Mouse (Mus musculus) left cerebral cortex, adult 2 months (tissue): ENCODE data around the gene Samd14. TPM values are rescaled to one million over a fixed set of nuclear protein-coding genes. Genes with fewer than 3 reads are reported as not detected.

Source experiments
- DNase-seq, 2 experiments: peaks; one replicate each; pipeline ENCODE4 v3.0.0; 2021 to 2022; ENCODE audit warnings: low spot score in 2 of 2, mixed read lengths in 1 of 2; ENCODE audit errors: extremely low spot score in 1 of 2
- H3K27ac ChIP-seq: fragments of 200-600 bp; 2 replicates; pipeline ENCODE4 v1.8.1; 2022
- H3K4me3 ChIP-seq: fragments of 200-600 bp; 2 replicates; pipeline ENCODE4 v1.8.1; 2022
- CTCF ChIP-seq: fragments of 200-600 bp; IDR thresholded peaks from 2 replicates; pipeline ENCODE4 v1.8.1; 2022; ENCODE audit warnings: antibody characterized with exemption, mild to moderate bottlenecking, moderate library complexity
- intact Hi-C: fragments of 180-260 bp; cut with DNase I; formaldehyde crosslinking; loops from one replicate; pipeline ENCODE4 v1.15.1; 2025
- total RNA-seq, 2 experiments: library from RNA; stranded (reverse); gene quantifications; 2 replicates each; pipeline ENCODE4 v1.2.3; 2021

The Samd14 gene
- total RNA-seq, 2 experiments from 2014 or later: 25.1 to 30.1 TPM

GRCm38 (mm10) chr11:94998041-94998531 is 11.6 kb upstream of the Samd14 start:
- peak overlapping the region; percentile 21 for H3K27ac ChIP-seq
- DNase-seq: peak; percentile 62
- no peak for TF ChIP-seq CTCF
- intact Hi-C loops: loop anchor here (10.0 kb wide), 1 partner anchor 673 kb away; the partner anchor contains the start of genes Ankrd40 and Luc7l3
- no peak overlapping the region for H3K4me3 ChIP-seq

GRCm38 (mm10) chr11:95000128-95000527 is 9.6 kb upstream of the Samd14 start:
- TF ChIP-seq CTCF: no peak
- intact Hi-C loops: no loop called here
- Histone ChIP-seq H3K27ac (peak overlapping the region; percentile 47), H3K4me3 (no peak overlapping the region)
- DNase-seq: no peak

- H3K4me3 ChIP-seq: no peak overlapping the region
These were observed 9.1 kb upstream of the Samd14 start for GRCm38 (mm10) chr11:95000548-95000947.

GRCm38 (mm10) chr11:95001058-95001457 is 8.6 kb upstream of the Samd14 start:
- DNase-seq: peak in 1 of 2 experiments; percentile 63
- no peak overlapping the region for H3K4me3 ChIP-seq
- peak overlapping the region; percentile 25 for H3K27ac ChIP-seq
- peak; percentile 96 for TF ChIP-seq CTCF
- intact Hi-C loops: loop anchor here (1.0 kb wide), 1 partner anchor 22 kb away; no protein-coding TSS in a partner anchor

More at GRCm38 (mm10) chr11:95000548-95000947, 9.1 kb upstream of the Samd14 start:
- TF ChIP-seq CTCF: no peak
- H3K27ac ChIP-seq: peak overlapping the region; percentile 47
- no peak for DNase-seq
- intact Hi-C loops: no loop called here

- no peak overlapping the region for H3K27ac ChIP-seq
- intact Hi-C loops: loop anchor here (1.0 kb wide), 1 partner anchor 22 kb away; no protein-coding TSS in a partner anchor
- H3K4me3 ChIP-seq: no peak overlapping the region
- DNase-seq: no peak
- no peak for TF ChIP-seq CTCF
These were observed 7.9 kb upstream of the Samd14 start for GRCm38 (mm10) chr11:95001584-95002347.

- TF ChIP-seq CTCF: no peak
- intact Hi-C loops: no loop called here
- no peak for DNase-seq
- no peak overlapping the region for H3K4me3 ChIP-seq
- no peak overlapping the region for H3K27ac ChIP-seq
These were observed 7.0 kb upstream of the Samd14 start for GRCm38 (mm10) chr11:95002705-95003104.

- Histone ChIP-seq H3K27ac (no peak overlapping the region), H3K4me3 (no peak overlapping the region)
- no peak for TF ChIP-seq CTCF
- no peak for DNase-seq
- intact Hi-C loops: no loop called here
These were observed 5.3 kb upstream of the Samd14 start for GRCm38 (mm10) chr11:95004136-95004936.

GRCm38 (mm10) chr11:95004937-95005198 is 4.8 kb upstream of the Samd14 start:
- DNase-seq: no peak
- Histone ChIP-seq H3K27ac (no peak overlapping the region), H3K4me3 (no peak overlapping the region)
- no peak for TF ChIP-seq CTCF
- intact Hi-C loops: no loop called here

GRCm38 (mm10) chr11:95006038-95006437 is 3.6 kb upstream of the Samd14 start:
- no peak for DNase-seq
- peak overlapping the region; percentile 61 for H3K27ac ChIP-seq
- TF ChIP-seq CTCF: no peak
- no peak overlapping the region for H3K4me3 ChIP-seq
- intact Hi-C loops: no loop called here

GRCm38 (mm10) chr11:95006525-95007219 is 3.0 kb upstream of the Samd14 start:
- H3K4me3 ChIP-seq: peak overlapping the region; percentile 38
- peak; percentile 69 to 72 for DNase-seq
- intact Hi-C loops: no loop called here
- peak overlapping the region; percentile 67 for H3K27ac ChIP-seq
- TF ChIP-seq CTCF: peak; percentile 35

GRCm38 (mm10) chr11:95007418-95007817 is 2.3 kb upstream of the Samd14 start:
- H3K4me3 ChIP-seq: no peak overlapping the region
- intact Hi-C loops: no loop called here
- TF ChIP-seq CTCF: no peak
- no peak overlapping the region for H3K27ac ChIP-seq
- no peak for DNase-seq
